Mouse (Mus musculus) cortical plate, adult 2 months (tissue): Measurements from ENCODE around the gene Ap4s1. TPM values are rescaled to one million over a fixed set of nuclear protein-coding genes. Genes with fewer than 3 reads are reported as not detected.

ENCODE experiments used
- H3K27ac ChIP-seq: fragments of 200-500 bp; 2 replicates; pipeline ENCODE4 v1.5.1; 2012; ENCODE audit warnings: low read length, control low read depth, inconsistent platforms; ENCODE audit not compliant: insufficient read depth
- H3K4me1 ChIP-seq: fragments of 200-500 bp; 2 replicates; pipeline ENCODE4 v1.6.1; 2011; ENCODE audit warnings: low read length; ENCODE audit not compliant: control insufficient read depth, insufficient read depth
- H3K4me3 ChIP-seq: fragments of 200-500 bp; 2 replicates; pipeline ENCODE4 v1.5.1; 2011; ENCODE audit warnings: mild to moderate bottlenecking, low read length, control low read depth; ENCODE audit not compliant: insufficient read depth
- CTCF ChIP-seq: fragments of 200-500 bp; IDR thresholded peaks from 2 replicates; pipeline ENCODE4 v1.5.1; 2011; ENCODE audit warnings: mild to moderate bottlenecking, control low read depth, low read length; ENCODE audit not compliant: insufficient read depth; ENCODE audit errors: extremely low read depth
- POLR2A ChIP-seq: fragments of 200-500 bp; IDR thresholded peaks from 2 replicates; pipeline ENCODE4 v1.6.1; 2011; ENCODE audit warnings: mild to moderate bottlenecking, low read length, control low read depth; ENCODE audit not compliant: insufficient read depth; ENCODE audit errors: extremely low read depth
- polyA plus RNA-seq: library from polyadenylated mRNA; depleted of rRNA; stranded (reverse); fragments of >200 nt; gene quantifications from 2 replicates; pipeline ENCODE4 v1.2.3, GENCODE M21; 2012; rRNA removed

The Ap4s1 gene
- polyA plus RNA-seq, 1 experiment: 52.6 TPM

DNA sequence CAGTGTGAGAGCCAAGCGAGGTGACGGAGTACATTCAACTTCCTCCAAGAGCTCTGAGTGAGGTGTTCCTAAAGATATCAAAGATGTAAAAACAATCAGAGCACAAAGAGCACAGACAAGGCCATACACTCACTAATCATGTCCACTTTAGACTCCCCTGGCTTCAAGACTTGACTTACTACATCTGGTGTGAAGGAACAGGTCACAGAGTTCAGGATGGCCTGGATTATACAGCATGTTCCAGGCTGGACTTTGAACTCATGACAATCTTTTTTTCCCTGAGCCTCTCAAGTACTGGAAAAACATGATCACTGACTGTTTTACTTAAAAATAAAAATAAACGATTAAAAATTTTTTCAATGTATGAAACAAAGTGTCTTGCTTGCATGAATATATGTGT, 68.5 kb downstream of the Ap4s1 start:
- TF ChIP-seq CTCF (no peak), POLR2A (no peak)
- H3K4me3 ChIP-seq: no peak overlapping the region
- no peaks in the 10 kb centered on the region for H3K4me1 ChIP-seq
- H3K27ac ChIP-seq: no peak overlapping the region

GRCm38 (mm10) chr12:51767454-51767853, 76.6 kb downstream of the Ap4s1 start:
- Histone ChIP-seq H3K27ac (no peak overlapping the region), H3K4me1 (no peaks in the 10 kb centered on the region), H3K4me3 (no peak overlapping the region)
- TF ChIP-seq POLR2A: no peak

GRCm38 (mm10) chr12:51768702-51769101, 77.9 kb downstream of the Ap4s1 start:
- no peak for TF ChIP-seq POLR2A
- no peak for TF ChIP-seq CTCF
- Histone ChIP-seq H3K4me1 (no peaks in the 10 kb centered on the region), H3K27ac (no peak overlapping the region), H3K4me3 (no peak overlapping the region)

DNA sequence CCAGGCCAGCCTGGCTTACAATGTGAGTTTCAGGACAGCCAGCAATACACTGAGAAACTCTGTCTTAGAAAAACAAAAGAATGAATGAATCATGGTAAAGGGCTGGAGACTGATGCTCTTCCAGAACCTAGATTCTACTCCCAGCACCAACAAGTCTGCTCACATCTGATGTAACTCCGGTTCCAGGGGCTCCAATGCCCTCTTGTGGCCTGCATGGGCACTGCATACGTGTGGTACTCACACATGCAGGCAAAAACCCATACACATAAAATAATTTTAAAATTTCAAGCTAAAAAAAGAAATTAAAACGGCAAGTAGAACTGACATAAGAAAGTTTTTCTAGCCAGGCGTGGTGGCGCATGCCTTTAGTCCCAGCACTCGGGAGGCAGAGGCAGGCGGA, 94.0 kb downstream of the Ap4s1 start:
- TF ChIP-seq CTCF (peak; percentile 31), POLR2A (no peak)
- no peak overlapping the region for H3K27ac ChIP-seq
- H3K4me1 ChIP-seq: no peaks in the 10 kb centered on the region
- H3K4me3 ChIP-seq: no peak overlapping the region

Other genes starting within 250 kb of the Ap4s1 start
- gene Coch, start 97.7 kb upstream of the Ap4s1 start, polyA plus RNA-seq: 40.6 and 53.3 TPM in 2 replicates
- 56.0 and 59.0 TPM in 2 replicates for gene Strn3, start 864 bp downstream of the Ap4s1 start, polyA plus RNA-seq
- gene Hectd1, start 138.5 kb downstream of the Ap4s1 start, polyA plus RNA-seq: 33.0 and 33.1 TPM in 2 replicates